Mouse (Mus musculus): ENCODE measurements around the gene Ptprd.

Gene Ptprd

DNA sequence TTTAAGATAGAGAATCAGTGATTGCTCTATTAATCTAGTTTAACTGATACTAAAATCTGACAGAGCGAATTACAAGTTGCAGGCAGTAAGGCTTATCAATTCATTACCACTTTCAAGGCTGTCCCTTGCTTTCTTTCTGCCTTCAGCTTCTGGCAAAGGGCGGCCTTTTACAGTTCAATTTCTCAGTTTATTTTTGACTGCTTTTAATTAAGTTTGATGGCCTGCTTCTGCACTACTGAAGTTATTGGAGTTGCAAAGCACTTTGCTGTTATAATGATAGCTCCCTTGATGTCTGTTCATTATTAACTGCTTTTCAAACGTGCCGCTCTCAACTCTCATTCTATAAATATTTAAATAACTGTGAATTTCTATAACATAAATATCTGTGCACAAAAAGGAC is 673.9 kb downstream of the Ptprd start:
- DNase-seq, result no peak

DNA sequence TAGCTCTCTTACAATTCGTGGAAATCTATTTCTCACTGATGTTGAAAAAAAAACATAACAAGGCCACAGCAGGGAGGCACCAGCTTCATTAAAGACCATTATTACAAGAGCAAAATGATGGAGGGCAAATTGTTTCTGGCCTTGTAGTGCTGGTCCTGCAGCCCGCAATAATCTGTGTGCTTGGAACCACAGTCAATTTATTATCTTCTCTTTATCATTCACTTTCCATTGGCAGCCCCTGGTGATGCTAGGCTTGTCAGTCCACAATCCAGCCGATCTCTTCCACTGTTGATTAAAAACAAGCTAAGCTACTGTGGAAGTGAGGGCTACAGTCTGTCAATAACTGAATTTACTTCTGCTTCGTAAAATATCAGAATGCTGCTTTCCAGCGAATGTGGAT is 674.4 kb downstream of the Ptprd start:
- DNase-seq, result no peak

DNA sequence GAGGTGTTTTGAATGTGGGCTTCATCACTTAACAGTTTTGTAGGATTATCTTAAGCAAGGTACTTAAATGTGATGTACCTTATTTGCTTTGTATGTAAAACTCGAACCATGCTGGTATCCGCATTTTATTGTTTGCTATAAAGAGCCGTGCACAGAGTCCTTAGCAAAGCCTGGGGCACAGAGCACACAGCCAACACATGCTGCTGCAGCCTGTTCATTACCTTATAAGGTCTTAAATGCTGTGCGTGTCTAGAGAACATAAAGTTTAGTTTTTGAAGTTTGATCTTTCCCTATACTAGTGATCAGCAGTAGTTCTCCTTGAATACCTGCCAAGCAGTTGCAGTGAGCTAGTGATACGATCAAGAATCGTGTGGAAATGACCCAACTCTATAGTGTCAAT is 676.2 kb downstream of the Ptprd start:
- no peak for DNase-seq

DNA sequence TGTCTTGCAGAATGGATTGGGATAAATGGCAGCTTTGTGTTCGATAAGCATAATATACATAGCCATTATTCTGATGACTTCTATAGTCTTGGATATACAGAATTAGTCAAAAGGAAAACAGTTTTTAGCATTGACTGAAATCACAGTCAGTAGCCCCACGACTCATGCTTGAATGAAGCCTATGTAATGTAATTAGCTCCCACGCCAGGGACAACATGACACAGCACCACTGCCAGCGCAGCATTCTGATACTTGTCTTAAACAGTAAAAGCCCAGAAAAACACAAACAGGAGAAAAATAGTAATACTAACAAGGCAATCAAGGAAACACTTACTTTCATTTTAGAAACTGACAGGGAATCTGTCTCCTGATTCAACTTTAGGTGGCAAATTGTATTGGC is 677.2 kb downstream of the Ptprd start:
- DNase-seq, result no peak

DNA sequence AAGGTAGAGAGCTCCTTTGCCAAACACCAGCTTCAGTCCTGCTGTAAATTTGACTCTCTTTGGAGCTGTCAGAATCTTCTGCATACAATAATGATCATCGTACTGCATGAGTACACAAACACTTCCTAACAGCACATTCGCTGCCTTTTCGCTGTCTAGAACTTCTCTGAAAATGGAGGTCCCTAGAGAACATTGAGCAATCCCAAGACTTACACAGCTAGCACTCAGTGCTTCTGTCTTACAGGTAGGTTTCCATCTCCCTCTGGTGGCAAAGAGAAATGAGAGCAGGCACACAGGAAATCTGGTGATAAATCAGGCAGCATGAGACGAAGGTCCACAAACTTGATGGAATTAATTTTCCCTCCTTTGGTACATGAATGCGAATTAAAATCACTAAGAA is 692.6 kb downstream of the Ptprd start:
- DNase-seq, result peak; percentile 2

DNA sequence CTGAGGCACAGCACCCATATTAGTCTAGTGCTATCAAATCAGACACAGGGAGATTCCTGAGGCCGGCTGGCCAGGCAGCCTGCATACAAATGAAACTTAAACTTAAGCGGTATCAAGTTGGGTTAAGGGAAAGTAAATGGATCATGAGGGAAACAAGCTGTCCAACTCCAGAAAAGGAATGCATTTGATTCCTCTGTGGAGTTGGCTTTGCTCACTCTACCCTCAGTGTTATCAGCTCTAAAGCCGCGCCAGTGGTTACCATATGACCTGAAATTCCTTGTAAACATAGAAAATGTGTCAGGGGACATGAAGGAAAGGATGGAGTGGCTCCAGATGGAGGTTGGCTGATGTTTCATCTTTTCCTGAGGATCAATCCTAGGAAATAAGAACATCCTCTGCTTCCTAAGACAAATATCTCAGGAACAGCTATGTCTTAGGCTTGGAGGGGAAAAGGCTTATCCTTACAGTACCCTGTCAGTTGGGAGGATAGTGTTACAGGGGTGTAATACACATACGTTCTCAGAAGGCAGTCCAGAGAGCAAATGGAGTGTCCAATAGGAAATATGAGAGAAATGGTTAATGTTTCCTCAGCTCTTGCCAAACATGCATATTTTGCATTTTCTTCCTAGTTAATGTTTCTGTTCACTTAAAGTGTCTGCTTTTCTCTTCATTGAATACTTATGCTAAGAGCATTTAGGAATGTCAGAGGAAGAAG is 697.7 kb downstream of the Ptprd start:
- no peak for DNase-seq

DNA sequence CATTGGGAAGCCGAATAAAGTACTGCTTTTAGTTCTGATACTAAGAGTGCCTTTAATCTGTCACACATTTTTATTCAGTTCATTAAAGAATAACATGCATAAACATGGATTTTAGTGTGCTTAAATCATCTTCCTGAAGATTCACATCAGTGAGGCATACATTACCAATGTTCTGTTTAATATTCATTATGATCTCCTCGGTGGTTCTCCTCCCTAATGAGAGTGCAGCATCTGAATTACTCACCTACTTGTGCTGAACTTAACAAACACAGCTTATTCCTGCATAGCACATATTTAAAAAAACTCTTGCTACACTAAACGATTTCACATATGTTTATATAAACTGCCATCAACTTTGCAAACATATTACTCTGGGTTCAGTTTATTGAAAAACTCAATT is 698.7 kb downstream of the Ptprd start:
- no peak for DNase-seq

DNA sequence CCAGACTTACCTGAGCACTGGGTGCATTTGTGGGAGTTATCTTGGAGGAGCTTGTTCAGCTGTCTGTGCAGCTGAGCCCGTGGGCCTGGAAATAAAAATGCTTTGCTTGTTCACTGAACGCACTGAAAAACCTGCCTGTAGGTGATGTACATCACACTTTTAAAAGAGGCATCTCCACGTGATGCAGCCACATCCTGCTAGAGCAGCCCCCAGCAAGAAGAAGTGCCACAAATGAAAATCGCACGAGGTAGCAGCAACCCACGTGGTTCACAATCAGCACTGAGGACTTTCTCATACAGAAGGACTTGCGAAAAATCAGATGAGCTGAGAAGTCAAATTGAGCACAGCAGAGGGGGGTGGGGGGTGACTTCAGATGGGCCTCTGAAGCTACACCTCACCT is 757.7 kb downstream of the Ptprd start:
- no peak for DNase-seq

DNA sequence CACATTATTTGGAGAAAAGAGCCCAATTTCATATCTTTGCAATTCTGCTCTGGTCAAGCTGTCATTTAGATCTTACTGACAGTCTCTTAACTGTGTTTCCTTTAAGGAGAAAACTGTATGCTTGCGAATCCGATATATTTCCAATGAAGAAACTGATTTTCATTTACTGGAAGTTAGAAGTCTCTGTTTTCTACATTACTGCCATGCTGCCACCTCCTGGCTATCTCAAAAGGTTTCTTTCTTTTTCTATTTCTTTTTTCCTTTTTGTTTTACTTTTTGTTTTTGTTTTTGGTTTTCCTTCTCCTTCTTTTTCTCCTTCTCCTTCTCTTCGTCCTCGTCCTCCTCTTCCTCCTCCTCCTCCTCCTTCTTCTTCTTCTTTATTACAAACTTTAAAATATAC is 812.6 kb downstream of the Ptprd start:
- no peak for DNase-seq

DNA sequence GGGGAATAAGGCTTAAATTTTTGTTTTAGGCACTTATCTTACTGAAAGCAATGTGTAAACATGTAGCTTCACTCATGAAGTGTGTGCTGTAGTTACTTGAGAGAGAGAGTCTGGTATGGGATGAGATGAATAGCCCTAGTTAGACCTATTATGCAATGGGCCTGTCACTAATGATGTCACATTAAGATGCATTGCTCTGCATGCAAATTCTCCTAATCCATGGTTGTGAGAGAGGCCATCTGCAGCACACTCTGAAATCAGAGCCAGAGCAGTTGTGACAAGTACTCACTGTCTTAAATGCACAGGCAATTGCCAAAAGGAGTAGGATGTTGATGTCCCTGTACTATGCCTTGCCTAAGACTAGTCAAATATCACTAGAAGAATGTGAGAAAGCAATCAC is 850.0 kb downstream of the Ptprd start:
- no peak for DNase-seq

DNA sequence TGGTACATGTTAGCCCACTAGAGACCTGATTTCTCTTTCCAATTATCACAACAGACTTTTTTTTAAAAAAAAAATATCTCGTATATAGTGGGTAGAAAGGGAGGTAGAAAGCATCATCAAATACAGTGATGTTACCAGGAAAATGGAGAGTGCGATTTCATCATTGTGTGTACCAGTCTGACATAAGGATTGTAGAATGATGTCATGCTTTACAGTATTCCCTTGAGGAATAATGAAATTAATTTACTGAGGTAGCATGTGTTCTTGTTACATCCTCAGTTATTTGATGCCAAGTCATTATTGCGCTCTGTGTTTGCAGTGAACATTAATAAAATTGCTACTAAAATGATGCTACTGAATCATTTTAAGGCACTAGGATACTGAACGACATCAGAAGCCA is 884.6 kb downstream of the Ptprd start:
- no peak for DNase-seq

DNA sequence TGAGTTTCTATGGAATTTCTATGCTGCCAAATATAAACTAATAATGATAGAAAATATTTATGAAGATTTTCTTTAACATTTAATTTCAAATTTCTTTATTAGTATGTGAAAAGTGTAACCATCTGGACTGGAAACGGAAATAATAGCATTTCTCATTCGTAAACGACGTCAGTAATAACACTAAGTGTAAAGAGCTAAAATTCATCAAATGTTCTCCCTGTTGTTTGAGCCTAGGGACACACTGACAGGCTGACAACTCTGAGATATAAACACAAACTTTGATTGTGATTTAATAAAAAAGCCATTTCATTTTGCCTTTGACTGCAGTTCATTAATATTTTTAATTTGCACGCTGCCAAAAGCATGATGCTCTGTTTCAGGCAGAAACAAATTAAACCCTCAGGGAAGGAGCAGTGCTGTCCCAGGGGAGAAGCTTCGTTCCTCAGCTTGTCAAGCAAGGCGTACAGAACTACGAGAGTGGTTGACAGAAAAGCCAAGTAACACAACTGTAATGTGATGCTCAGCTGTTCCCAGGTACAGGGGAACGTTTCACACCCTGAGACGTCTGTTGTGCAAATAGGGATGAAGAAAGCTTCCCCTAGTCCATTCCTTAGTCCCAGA is 894.6 kb downstream of the Ptprd start:
- no peak for DNase-seq

DNA sequence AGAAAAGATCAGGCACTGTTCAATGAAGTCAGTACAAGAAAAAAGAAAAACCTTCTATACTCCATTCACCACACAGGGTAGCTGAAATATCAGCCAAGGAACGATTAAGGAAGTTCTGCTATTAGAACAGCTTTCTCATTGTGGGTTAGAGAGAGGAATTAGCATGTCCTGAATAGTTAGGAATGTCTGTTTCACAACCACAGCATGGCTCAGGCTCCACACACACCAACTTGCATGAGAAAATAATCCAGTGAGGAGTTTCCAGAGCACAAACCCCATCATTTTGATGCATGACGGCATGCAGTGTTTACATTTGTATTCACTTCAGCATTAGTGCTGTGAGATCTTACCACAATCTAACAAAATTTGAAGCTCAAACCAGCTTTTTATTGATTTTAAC is 895.1 kb downstream of the Ptprd start:
- DNase-seq, result no peak

DNA sequence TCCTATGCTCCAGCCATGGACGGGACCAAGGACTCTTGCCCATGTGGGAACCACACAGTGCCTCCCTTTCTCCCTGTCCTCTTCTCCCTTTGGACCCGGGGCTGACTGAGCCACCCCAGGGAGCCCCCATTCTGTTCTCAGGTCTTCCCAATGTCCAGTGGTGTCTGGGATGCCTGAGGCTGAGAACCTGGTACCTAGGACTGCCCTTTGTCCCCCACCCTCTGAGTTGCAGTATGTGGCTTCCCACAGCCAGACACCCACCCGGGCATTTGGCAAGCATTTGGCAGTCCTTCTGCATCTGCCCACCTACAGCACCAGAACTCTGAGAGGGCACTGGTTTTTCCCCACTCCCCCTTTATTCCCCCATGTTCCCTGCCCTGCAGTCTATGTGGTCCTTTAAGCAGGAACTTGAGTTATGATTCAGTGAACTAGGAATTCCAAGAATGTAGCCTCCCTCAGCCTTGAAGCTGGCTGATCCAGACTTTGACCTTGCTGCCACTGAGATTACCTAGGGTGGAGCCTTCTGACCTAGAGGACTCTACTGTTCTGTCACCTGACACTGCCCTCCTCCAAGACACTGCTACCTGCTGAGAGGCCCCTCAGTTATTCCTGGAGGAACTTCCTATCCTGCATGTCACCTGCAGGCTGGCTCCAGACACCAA is 901.5 kb downstream of the Ptprd start:
- no peak for DNase-seq

DNA sequence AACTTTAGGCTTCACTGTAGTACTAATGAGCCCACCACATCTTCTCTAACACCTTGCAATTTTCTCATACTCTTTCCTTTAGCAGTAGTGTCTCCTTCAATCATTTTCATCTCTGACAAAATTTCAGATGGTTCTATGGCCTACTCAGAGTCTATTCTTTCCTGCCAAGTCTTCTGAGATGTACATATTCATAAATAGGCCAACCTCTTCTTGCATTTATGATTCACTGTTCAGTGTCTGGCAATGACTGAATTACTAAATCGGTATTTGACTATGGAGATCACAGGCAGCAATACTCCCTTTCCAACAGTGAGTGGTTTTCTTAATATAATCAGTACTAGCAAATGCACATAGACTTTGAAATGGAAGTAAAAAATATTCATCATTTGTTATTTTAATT is 928.3 kb downstream of the Ptprd start:
- DNase-seq, result no peak

DNA sequence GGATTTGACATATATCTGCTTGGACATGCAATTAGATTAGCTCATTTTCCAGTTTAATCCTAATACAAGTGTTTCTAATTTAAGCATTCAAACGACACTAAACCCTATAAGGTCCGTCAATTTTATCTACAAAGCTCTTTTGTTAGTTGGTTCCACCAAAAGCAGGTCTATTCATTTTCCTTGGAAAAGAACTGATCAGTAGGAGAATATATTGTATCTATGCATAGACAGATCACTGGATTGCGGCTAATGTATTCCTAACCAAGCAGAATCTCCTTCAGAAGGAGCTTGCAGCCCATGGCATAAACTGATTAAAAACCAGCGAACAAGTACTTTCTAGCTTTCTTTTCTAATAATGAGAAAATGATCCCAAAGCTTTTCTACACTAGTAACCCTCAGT is 933.8 kb downstream of the Ptprd start:
- no peak for DNase-seq

DNA sequence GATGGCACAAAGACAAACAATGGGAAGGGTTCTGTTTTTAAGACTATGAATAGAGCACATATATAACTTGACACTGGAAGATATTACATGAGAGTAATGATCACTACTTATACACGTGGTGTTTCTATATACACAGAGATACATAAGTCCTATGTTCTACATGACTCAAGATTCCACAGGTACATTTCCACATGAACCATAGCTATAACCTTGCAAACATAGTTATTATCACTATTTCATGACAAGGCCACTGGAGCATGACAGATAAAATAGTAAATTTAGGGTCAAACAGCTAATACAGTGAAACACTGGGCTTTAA is 951.8 kb downstream of the Ptprd start:
- no peak for DNase-seq

DNA sequence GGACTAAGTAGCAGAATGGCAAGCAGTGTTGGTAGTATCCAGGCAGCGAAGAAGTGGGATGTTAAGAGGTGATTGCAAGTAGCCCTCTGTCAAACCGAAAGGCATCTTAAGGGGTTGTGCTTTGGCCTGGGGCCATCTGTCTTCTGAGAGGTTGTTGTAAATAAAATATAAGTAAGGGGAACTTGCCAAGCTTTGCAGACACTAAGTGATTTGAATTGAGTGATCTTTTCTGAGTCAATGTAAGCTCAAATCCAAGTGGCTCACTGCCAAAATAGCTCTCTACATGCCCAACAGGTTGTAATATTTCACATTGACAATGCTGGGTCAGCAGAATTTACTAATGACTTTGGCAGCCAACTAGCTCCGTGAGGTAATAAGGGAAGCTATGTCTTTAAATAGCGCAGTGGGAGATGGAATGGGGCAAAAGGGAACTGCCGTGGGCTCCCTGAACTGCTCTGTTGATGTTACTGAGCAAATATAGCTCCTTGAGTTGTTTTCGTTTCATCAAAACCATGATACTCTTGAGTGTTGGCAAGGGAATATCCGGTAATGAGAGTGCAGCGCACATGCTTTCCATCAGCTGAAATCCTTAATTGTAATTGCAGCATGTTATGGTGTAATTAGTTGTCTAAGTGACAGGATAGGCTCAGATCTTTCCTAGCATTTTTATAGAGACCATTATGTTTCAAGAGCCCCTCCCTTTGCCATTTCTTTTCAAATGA is 952.4 kb downstream of the Ptprd start:
- DNase-seq, result no peak

DNA sequence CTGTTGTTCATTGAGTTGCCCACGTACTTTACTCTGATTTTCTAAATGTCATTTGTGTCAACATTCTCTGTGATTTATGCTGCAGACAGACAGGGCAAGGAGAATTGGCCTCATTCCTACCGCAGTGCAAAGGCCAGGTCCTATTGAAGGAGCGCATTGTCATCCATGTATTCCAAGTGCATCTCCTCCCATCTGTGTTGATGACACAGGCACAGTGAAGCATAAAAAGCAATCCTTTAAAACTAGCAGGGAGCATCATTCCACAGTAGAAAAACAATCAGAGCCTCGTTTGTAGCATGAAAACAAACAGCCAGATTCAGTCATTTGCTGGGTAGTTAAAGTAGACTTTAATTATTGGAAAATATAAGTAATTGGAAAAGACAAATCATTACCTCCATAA is 960.6 kb downstream of the Ptprd start:
- no peak for DNase-seq

DNA sequence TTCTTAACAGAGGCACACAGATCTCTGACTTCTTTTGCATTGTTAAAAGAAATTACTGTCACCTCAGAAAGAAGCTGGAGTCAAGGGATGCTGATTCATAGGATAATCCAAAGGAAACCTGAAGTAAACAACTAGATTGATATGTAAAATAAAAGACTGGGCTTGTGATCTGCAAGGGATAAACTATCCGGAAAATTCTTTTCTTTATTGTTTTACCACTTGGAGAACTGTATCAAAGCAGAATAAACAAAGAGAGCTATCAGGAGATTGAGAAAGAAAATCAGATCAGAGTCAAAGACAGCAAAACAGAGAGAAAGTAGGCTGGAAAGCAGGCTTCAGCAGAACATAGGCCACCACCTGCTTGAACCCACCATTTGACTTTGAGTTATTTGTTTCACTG is 962.0 kb downstream of the Ptprd start:
- DNase-seq, result no peak

DNA sequence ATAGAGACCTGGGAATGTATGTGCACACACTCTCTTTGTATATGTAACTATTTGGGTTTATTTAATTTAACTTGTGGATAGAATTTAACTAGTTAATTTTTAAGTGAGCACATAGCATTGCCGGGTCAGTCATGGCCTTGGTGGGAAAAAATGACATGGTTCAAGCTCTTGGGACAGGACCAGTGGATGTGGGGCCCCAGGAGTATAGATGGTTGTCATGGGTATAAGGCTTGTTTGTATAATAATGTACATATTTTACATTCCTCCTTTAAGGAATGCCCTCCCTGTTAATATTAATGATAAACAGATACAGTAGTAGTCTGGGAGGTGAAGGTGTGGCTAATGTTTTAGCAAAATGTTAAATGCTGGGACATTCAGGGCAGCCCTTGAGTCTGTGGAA is 962.8 kb downstream of the Ptprd start:
- DNase-seq, result no peak

DNA sequence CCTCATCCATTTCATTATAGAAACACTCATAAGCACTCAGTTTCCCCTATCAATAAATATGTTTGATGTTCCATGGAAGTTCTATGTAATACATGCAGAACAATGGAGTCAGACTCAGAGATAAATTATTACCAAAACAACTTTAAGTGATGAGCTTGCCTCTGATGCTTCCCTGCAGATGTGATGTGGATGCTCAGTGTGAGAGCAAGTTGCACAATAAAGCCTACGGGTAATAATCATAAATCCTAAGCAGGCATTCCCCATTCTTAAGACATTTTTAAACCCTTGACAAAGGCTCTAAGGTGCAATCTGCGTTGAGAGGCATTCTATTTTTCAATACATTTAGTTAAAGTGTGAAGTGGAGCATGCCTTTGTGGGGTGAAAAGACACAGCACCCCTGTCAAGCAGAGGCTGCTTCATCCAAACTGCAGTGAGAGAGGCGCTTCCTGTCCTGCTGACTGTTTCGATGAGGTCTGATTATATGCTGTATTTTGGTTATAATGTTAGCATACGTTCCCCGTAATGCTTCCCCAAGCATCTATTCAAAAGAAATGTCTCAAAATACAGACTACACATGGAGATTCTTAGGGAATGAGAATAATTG is 969.8 kb downstream of the Ptprd start:
- no peak for DNase-seq

DNA sequence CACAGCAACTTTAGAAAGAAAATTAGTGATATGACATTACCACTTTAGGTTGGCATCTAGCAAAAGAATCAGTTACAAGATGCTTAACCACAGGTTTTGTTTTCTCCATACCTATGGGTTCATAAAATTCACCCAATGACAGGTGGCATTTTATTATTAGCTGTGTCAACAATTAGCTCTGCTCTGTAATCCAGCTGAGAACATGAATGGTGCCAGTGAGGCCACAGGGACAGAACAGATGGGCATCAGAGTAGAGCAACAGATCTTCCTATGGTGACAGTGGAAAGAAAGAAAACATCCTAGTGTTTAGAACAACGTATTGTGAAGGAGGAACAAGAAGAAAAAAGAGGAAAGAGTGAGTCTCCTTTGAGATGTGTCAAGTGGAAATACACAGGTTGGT is 973.6 kb downstream of the Ptprd start:
- DNase-seq, result peak; percentile 22

DNA sequence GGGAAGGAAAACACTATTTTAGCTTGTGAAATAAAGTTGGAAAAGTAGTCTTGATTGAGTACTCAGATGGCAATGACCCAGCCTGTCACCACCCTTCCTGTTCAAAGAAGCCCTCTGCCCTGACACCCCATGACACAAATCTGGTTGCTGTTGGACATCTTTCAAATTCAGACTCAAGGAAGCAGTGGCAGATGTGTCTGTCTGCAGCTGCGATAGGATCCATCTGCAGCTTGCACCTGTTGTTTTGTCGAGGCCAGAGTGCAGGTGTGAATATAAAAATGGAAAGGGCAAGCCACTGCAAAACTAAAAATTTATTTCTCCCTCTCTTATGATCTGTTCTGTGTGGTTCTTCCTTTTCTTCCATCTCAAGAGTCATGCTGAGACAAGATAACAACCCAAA is 978.5 kb downstream of the Ptprd start:
- DNase-seq, result no peak

Measured in cerebellum, adult 9-11 months (tissue).